Mouse (Mus musculus) embryonic stem cell, embryonic (primary cell): ENCODE measurements at regions not wholly inside any gene's neighbourhood (a gene's known extent, or its start where the extent isn't known, plus 50 kb on each side); places are given as distances from the start of the nearest gene placed in this dataset.

Experiments used
- CTCF ChIA-PET, 4 experiments: fragments of 300-600 bp in 2 of 4; fragments of 350-600 bp in 2 of 4; sonication (Branson Sonifier 250); formaldehyde crosslinking; loops; one replicate each; lab custom pipeline; 2022; ENCODE audit warnings: inconsistent platforms in 2 of 4; lab: Charles Lee
- POLR2A ChIA-PET, 4 experiments: fragments of 300-600 bp in 2 of 4; fragments of 350-600 bp in 2 of 4; sonication (Branson Sonifier 250); formaldehyde crosslinking; loops; one replicate each; lab custom pipeline; 2022; ENCODE audit warnings: antibody characterized with exemption in 4 of 4, inconsistent platforms in 1 of 4; lab: Charles Lee

DNA sequence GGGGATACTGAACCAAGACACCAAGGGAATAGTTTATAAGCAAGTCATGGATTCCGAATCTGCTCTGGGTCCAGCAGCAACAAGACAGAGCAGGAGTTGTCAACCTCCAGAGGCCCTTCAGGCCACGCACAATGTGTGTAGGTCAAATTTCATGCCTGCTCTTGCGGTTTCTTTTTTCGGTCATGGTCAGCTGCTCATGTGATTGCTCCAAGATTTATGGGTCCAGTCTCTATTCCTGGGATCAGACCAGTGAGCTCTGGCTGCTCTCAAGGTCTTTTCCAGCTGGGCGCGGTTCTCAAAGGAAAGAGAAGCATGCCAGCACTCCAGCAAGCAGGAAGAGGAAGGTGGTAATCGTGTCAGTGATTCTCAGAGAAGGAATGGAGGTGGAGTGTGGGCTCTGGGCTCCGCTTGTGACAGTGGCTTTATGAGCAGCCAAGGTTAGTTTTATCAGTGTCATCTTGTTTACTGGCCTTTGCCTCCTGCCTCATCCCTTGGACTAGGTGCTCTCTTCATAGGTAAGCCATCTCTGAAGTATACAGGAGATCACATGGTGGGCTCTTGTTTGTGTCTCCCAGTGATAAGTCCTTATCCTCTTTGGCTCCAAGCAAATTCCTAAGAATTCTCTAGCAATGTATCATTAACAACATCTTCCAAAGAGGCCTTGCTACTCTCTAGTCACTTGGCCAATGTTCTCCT lies 148.5 kb upstream of the Maf start:
- ChIA-PET POLR2A (no interaction called here), CTCF (no interaction called here)

DNA sequence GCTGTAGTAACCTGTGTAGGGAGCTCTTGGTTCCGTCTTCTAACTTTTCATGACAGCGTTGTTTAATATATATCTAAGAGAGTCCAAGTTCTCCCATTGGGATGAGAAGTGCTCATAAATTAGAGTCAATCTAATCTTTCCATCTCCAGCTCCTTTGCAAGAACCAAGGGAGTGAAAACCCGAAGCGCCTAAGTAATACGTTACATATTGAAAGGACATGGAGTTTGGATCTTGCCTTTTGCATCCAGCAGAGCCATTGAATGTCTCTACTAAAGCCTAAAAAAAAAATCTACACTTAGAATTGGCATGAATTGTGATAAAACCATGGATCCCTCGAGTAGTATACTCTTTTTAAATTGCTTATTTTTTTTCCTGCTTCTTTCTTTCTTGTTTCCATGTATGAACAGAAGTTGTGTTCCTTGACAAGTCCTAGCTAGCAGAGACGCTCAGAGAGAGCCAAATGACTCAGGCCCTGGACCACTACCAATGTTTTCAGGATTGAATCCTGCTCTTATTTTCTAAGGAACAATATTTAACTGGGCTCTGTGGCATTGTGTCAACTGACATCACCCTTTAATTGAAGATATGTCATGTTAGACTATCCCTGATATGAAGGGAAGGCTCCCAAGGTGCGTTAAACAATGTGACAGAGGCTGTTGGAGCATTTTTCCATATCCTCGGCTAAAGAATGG lies 146.8 kb upstream of the Maf start:
- ChIA-PET CTCF (interaction anchor here in 1 of 4 experiments (0.7 kb wide), 1 partner anchor 249 kb away, joined by 3 read pairs; no protein-coding TSS in a partner anchor), POLR2A (no interaction called here)

DNA sequence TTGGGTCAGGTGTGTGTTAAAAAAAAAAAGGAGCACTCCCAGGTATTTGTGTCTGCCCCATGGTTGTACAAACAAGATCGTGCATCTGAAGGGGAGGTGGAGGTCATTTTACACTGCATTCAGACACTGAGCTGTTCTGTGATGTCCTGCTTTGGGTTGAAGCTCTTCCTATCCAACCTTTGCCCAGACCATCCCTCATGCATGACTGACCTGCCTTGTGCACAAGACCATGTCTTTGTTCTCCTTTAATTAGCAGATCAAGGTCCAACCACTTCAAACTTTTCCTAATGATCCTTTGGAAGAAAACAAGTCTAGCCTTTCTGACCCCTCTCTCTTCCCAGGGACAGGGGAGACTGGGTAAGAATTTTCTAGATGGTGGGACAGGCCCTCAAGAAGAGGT lies 143.0 kb upstream of the Maf start:
- ChIA-PET POLR2A (interaction anchor here in 1 of 4 experiments (0.5 kb wide), 1 partner anchor 250 kb away, joined by 3 read pairs; no protein-coding TSS in a partner anchor), CTCF (no interaction called here)

DNA sequence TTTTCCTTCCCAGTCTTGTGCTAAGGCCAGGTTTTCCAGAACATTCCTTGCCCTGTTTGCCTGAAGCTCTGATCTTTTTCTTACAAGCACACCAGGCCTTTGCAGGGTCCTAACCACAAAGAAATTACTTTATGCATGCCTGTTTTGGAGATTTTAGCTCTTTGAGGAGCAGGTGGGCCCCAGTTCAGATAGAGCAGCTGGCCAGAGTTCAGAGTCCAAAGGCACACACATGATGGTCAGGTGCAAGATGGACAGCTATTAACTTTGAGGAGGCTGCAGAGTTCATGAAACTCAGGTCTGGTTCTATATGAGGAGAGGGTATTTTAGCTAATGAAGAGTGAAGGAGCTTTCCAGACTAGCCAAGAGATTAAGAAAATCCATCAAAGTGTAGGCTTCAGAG lies 125.8 kb upstream of the Maf start:
- POLR2A ChIA-PET: no interaction called here
- CTCF ChIA-PET: no interaction called here

DNA sequence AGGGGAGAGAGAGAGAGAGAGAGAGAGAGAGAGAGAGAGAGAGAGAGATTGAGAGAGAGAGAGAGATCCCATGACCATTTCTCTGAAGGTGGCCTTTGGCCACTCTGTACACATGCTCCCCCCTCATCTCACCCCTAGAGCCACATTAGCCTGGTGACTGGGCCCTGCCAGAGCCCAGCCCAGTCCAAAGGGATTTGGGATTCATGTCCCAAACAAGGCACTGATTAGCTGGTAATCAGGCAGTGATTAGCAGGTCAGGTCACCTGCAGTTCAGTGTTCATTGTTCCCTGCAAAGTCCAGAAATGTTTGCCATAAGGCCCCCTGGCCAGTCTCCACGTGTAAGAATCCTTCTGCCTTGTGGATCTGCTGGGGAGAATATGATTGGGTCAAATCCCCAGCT lies 124.1 kb upstream of the Maf start:
- CTCF ChIA-PET: no interaction called here
- POLR2A ChIA-PET: no interaction called here

DNA sequence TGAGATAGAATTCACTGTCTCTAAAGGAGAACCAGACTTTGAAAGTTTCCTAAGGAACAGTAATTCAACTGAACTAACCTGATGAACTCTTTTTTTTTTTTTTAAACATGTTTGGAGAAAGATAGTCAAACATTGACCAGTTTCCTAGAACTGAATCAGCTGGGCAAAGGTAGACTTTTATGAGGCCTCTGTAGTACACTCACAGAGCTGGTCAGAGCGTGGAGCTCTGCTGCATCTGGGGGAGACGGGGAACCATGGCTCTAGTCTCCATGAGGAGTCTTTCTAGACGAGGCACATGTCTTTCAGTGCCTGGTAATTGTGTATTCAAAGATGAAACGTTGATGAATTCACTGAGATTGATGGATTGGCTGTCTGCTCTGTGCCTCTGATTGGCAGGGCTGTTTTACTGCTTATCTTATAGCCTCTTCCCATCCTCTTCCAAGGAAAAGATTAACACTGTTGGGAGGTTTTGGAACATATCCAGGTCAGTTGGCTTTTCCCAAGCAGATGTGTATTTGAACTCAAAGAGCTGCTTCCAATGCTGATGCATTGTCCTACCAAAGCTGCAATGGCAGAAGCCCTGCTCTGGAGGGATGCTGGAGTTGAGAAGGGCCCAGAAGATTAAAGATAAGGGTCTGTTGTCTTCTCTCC lies 122.5 kb upstream of the Maf start:
- POLR2A ChIA-PET: no interaction called here
- CTCF ChIA-PET: no interaction called here

DNA sequence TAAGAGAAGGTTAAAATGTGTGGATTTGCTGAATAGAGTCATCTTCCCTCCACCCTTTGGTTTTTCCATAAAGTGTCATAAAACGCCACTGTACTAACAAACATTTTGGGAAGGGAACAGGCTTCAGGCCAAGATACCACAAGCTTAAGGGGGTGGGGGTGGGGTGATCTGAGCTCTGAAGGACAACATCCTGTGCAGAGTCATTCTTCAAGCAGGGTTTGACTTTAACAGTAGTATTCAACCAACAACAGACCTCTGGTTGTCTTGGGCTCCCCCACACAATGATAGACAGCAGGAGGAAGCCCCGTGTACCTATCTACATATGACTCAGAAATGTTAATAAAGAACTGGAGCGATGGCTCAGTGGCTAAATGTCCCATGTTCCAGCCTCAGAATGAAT lies 118.9 kb upstream of the Maf start:
- CTCF ChIA-PET: no interaction called here
- POLR2A ChIA-PET: no interaction called here

DNA sequence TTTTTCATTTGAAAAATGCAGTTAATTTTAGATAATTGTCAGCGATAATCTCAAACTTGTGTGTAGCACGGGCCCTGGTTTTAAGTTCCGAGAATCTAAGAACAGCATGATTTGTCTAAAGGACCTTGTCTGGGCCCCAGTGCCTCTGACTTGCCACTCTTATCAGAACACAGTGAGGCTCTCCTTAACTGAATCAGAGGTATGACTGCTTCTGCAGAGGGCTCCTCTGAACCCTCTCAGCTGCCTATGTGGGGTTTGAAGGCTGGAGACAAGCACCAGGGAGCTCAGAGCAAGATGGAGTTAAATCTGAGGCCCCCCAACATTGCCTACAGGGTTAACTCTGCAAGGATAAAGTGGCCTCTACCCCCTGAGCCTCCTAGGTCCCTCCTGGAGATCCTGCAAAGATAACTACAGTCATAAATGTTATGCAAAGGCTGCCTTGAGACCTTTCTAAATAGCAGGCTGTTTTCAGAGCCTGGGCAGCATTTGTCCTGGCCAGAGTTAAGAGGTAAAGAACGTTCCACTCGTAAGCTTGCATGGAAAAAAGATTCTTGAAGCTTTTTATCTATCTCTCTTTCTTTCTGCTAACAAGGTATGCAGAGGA lies 118.4 kb upstream of the Maf start:
- CTCF ChIA-PET: no interaction called here
- POLR2A ChIA-PET: no interaction called here

DNA sequence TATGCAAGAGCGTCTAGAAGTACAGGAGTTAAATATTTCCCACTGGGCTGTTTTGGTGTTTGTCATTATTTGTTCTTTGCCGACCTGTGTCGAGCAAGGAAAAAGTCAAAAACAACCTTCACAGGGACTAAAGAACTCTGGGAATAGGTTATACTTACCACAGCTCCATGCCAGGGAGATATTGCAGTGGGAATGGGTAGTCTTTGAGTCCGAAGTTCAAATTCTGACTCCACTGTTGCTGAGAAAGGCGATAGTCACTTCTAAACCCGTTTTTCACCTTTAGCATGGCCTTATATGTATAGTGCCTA lies 116.8 kb upstream of the Maf start:
- ChIA-PET POLR2A (no interaction called here), CTCF (no interaction called here)

DNA sequence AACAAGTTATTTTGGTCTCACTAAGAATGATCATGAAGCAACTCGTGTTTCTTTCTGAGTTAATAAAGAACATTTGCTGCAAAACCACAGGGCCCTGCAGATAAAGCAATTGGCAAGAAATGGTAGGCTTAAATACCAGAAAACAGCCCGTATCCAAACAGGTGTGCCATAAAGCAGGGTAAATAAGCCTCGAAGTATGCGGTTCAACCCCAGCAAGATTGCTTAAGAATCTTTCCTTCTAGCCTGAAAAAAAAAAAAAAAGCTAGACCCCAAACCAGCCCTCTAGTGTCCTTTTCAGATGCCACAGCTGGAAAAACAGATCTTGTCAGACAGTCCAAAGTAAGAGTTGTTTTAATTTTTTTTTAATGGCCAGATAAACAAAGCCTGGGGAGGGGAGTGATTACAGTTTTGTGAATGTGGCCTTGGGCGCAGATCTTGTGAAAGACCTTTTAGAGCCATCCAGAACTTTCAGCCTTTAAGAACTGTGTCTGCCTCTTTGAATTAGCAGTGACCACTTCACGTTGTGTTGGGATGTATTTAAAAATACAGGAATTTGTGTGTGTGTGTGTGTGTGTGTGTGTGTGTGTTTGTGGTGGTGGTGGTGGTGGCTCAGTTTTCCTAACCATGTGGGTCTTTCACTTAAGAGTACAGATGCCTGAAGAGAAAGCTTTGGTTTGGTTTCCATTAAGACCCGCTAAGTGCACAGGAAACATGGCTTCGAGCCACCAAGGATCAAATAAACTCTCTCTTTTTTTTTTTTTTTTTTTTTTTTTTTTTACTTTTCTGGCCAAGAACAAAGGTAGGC lies 116.3 kb upstream of the Maf start:
- ChIA-PET POLR2A (no interaction called here), CTCF (interaction anchor here in 1 of 4 experiments (0.6 kb wide), 1 partner anchor 316 kb away, joined by 4 read pairs; no protein-coding TSS in a partner anchor)

DNA sequence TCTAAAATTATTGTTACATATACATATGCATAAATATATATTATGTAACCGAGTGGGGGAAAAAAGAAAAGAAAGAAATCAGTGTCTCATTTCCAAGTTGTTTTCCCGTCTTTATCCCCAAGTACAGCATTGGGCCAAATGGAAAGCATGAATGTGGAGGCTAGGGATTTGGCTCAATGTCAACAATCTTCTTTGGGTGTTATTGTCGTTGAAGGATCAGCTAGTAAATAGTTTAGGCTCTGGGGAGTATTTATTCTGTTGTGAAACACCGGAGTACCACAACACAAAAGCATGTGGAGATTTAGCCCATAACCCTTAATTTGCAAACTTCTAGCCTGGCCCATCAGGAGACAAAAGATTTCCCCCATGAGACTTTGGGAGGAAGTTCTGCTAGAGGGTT lies 105.8 kb upstream of the Maf start:
- CTCF ChIA-PET: no interaction called here
- POLR2A ChIA-PET: interaction anchor here in 1 of 4 experiments (0.5 kb wide), 1 partner anchor 14 kb away, joined by 3 read pairs; no protein-coding TSS in a partner anchor

DNA sequence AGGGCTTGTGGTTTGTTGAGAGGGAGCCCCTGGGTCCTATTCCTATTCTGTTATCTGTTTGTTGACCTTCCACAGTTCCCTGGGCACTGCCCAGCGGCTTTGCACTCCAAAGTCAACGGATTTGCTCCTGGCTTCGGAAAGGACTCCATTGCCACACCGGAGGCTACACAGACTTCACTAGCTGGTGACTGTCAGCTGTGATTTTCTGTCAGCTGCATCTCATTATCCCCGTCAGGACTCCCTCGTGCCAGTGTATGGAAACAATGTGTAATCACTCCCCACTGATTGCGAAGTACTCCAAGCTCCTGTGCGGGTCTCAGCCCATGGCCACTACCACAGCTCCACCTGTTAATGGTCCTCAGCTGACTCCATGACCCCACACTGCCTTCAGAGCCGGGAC lies 99.0 kb upstream of the Maf start:
- CTCF ChIA-PET: interaction anchor here in 1 of 4 experiments (0.6 kb wide), 1 partner anchor 248 kb away, joined by 8 read pairs; no protein-coding TSS in a partner anchor

DNA sequence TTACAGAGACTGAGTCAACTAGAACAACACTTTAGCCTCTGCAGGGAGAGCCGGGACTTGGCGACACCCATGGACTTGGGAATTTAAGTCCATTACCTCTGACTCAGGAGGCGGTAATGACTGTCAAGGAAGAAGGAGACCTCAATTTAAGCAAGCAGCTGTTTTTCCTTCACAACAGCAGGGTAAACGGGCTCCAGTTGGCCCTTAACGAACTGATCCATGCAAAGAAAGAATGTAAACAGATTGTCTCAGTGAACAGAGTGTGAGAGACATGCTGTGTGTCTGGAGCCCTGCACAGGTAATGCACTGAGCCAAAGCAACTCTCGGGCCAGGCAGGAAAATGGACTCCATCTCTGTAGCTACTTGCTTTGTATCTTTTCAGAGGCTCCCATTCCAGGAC lies 98.5 kb upstream of the Maf start:
- ChIA-PET POLR2A (no interaction called here), CTCF (interaction anchor here in 1 of 4 experiments (0.6 kb wide), 1 partner anchor 248 kb away, joined by 8 read pairs; no protein-coding TSS in a partner anchor)

More for the DNA sequence above, 99.0 kb upstream of the Maf start:
- POLR2A ChIA-PET: no interaction called here

DNA sequence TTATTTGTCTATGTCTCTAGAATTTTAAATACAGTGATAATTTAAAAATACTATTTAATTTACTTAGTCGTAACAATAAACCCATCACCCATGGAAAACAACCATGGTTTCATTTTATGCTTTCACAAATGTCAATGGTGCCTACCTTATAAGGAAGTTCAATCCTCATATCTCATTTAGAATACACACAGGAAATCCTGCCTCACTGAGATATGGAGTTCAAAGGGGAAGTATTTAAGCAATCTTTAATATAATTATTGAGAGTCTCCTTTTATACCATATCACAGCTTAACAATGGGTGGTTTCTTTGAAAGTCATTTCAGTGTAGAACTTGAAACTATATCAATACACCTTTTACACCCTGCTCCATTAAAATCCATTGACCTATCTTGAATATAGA lies 86.0 kb upstream of the Maf start:
- POLR2A ChIA-PET: no interaction called here

DNA sequence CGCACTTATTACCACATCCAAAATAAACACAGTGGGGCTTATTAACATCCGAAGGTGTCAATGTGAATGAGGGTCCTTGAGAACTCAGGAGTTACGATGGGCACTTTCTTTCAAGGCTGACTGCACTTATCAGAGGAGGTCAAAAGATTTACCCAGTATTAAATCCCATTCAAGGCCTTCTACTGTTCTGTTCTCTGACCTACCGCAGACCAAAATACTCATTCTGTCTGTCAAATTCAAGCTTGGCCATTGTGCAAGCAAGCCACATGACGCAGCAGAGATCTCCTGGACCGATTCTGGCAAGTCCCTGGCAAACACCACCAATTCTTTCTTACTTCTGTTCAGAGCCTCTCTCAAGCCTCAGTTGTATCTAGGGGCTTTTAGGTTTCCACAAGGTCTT lies 80.8 kb upstream of the Maf start:
- POLR2A ChIA-PET: no interaction called here

More for the DNA sequence above, 86.0 kb upstream of the Maf start:
- CTCF ChIA-PET: no interaction called here

DNA sequence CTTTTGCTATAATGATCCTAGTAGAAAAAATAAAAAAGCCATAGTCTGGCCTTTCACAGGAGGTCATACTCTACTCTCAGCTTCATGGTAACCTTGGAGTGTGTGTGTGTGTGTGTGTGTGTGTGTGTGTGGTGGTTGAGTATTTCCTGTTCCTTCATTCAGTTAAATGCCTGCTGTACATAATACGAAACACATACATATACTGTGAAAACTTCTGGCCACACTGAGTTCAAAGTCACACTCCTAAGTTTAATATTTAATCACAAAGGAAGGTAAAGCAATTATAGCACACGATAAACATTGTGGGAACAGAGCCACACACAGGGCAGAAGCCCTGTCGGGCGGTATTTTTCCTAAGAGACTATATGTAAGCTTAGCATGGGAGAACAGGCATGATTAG lies 78.6 kb upstream of the Maf start:
- ChIA-PET CTCF (no interaction called here), POLR2A (interaction anchor here in 1 of 4 experiments (0.9 kb wide), 1 partner anchor 59 kb away, joined by 3 read pairs; no protein-coding TSS in a partner anchor)

More for the DNA sequence above, 80.8 kb upstream of the Maf start:
- CTCF ChIA-PET: no interaction called here

DNA sequence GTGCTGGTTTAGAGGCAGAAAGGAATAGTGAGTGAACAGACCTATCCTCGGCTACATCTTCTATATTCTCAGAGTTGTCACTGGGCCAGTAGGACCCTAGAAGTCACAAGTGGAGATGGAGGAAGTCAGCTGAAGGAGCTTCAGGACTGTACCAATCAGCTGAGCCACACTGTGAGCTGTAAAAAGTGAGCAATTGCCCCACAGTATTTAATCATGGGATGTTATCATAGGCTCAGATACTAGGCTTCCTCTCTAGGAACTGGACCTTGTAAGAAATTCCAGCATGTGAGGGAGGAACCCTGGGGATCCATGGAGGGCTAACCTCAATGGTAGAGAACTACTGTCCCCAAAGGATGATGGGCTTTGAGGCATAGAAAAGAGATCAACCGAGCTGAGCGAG lies 78.2 kb upstream of the Maf start:
- POLR2A ChIA-PET: interaction anchor here in 1 of 4 experiments (0.9 kb wide), 1 partner anchor 59 kb away, joined by 3 read pairs; no protein-coding TSS in a partner anchor
- CTCF ChIA-PET: no interaction called here

DNA sequence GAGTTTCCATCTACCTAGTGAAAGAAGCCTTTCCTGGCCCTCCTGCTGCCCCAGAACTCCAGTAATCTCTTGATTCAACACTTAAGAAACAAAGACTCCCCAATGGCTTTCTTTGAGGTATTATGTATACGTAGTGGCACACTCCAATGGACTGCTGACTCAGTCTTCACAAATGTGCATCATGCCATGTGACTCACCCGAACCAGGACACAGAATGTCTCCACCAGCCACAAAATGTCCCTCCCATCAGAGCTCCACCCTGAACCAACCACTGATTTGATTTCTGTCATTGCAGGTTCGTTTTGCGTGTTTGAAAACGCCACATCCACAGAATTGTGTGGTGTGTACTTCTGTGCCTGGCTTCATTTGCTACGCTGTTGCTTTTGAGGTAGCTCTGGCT lies 75.8 kb upstream of the Maf start:
- POLR2A ChIA-PET: no interaction called here
- CTCF ChIA-PET: no interaction called here

DNA sequence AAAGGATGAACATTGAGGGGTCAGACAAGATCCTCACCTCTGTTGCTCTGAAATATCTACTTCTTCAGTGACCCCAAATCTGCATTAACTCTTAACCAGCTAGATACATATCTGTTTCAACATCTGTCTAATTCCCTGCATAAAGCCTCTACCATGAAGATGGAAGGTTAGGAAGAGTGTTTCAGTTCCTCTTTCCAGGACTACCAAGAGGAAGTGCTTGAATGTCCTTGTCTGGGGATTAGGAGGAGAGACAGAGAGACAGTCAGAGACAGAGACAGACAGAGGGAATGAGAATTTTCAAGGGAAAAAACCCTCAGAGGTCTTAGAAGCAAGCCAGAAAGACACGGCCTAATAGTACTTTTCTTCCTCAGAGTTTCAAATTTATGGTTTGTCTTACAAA lies 70.8 kb upstream of the Maf start:
- ChIA-PET POLR2A (no interaction called here), CTCF (no interaction called here)
